Mouse (Mus musculus) erythroblast, adult 5-6 weeks (primary cell): Measurements from ENCODE around the gene Vcpkmt. TPM values are rescaled to one million over a fixed set of nuclear protein-coding genes. Genes with fewer than 3 reads are reported as not detected.

Experiments
- ATAC-seq: replicated peaks from 2 replicates; pipeline ENCODE4 v1.8.0; 2016; ENCODE audit warnings: moderate number of reproducible peaks, mild to moderate bottlenecking, moderate TSS enrichment, inconsistent platforms; ENCODE audit not compliant: poor library complexity, low FRiP score, severe bottlenecking
- total RNA-seq, 2 experiments: library from RNA; stranded (forward) in 1 of 2; stranded (reverse) in 1 of 2; fragments of 150-400 nt in 1 of 2; fragments of 200-764, 138-1000 nt in 1 of 2; gene quantifications; 2 replicates each; pipeline versions ENCODE4 v1.2.3 to v1.2.4; 2015 to 2017; ENCODE audit warnings: low replicate concordance in 2 of 2

Gene Vcpkmt
- total RNA-seq, 2 experiments from 2014 or later: 0.51 to 16.3 TPM

DNA sequence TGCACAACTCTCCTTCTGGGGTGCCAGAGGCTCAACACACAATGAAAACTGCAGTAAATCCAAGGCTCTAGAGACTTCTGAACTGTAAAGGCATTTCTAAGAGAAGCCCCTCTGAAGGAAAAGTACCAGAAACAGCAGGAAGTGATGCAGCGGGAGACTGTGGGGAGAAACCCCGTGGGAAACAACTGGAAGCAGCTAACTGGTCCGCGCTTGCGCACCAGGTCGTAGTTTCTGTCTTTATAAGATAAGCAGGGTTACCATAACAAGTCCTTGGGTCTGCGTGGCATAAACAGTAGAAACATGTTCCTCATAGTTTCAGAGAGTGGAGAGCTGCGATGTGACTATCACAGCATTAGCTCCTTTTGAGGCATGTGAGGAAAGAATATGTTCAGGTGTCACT is 41.2 kb downstream of the Vcpkmt start:
- ATAC-seq: 0 out of 2 replicates have a peak, but pooled peaks have one; percentile 32

- no peak for ATAC-seq
These were observed 43.5 kb downstream of the Vcpkmt start for GRCm38 (mm10) chr12:69539353-69539752.

DNA sequence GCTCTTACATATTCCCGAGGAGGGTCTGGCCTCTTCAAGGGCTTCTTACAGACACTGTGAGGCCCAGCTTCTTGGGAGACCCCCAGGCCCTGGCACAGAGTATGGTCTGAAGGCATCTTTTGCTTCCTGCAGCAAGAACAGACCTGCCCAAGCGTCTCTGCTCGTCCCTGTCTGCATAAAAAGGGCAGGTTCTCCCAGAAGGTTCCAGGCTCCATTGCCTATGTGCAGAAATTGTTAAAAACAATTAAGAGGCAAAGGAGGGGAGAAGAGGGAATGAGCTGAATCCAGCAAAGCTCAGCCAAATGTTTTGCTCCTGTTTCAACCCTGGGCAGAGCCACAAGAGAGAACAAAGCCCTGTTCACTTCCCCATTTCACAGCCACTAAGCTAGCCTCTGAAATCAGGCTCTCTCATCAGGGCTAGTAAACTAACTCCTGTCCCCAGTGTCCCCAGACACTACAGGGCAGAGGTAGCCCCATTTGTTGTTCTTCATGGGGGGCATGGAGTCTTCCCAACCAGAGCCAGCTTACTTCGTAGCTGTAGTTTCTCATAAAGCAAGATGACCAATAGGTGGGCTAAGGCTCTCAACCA is 44.4 kb downstream of the Vcpkmt start:
- no peak for ATAC-seq

DNA sequence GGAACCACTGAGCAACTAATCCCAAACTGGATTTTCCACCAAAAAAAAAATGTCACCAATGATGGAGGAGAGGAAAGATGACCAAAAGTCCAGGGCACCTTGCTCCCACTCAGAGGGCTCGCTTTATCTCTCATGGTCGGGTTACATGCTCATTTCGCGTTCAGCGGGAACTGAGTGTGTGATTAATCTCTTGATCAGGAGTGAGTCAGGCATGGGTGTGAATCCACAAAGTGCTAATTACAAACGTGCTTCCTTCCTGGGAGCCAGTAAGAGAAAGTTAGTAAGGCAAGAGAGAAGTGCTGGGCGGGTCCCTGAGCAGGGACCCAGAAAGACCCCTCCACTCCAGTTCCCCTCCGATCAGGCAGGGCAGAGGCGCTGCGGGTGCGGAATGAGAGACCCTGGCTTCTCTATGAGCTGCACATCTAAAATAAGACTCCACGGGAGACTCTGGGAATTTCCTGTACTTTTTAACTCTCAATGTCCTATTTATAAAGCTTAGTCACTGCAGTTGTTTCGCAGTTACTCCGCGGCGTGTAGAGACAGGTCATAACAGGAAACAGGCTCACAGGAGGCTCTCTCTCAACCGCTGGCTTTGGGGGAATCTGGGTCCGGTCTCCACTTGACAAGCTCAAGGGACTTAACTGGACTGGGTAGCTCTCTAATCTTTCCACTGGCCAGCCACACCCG is 45.0 kb downstream of the Vcpkmt start:
- ATAC-seq: peak; percentile 29; the same call in 1 of the 2 replicates

- no peak for ATAC-seq
These were observed 45.6 kb downstream of the Vcpkmt start for GRCm38 (mm10) chr12:69537243-69537674.

DNA sequence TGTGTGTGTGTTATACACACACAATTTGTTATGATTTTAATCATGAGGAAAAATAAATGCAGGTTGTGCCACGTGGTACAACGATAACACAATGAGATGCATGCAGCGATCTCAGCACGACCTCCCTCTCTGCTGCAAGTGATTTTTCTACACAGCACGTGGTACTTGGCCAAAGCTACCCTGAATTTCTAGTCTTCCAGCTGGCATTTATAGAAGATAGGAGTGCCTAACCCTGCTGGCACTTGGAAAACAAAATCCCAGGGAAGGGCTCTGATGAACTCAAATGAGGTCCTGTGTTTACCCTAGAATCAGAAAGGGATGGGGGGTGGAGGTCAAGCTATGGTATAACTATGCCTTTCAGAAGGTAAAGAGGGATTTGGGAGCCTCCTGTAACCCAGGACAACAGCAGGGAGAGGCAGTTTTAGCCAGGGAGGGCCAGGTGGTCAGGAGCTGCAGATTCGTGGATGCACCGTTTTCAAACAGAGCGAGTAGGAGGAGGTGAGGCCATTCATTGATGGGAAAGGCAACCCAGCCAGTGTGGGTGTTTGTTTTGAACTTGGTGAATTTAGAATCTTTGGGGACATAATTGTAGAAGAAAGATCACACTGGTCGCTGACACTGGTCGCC is 46.1 kb downstream of the Vcpkmt start:
- ATAC-seq: no peak

GRCm38 (mm10) chr12:69533237-69533636 is 49.6 kb downstream of the Vcpkmt start:
- ATAC-seq: no peak

GRCm38 (mm10) chr12:69532530-69532929 is 50.3 kb downstream of the Vcpkmt start:
- no peak for ATAC-seq

- ATAC-seq: no peak
These were observed 50.7 kb downstream of the Vcpkmt start for GRCm38 (mm10) chr12:69532091-69532490.

DNA sequence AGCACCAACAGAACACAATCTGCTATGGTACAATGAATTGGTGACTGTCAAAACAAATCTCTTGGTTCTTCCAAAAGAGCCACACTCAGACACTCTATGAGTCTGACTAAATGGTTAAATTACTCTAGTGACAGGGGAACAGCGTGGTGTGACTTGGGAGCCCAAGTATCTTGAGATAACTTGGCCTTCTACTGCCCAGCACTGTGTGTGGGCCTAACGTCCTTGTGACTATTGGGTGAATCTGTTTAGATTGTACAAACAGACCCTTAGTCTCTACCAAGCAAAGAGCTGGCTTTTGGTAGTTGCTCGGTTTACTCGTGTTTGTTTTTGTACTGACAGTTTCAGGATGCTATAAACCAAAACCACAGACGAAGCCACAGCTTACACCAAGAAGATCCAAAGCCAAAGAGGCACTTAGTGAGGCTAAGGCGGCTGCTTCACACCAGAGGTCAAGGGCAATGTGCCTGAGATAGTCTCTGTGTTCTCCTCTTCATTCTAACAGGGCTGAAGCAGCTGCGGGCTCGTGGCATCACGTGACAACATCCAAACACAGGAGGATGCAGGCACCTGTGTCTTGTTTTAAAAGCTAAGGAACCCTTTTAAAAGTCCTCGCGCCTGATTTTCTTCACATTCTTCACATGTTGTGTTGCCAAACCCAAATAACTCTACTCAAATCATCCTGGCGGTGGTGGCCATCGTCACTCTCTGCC is 53.0 kb downstream of the Vcpkmt start:
- ATAC-seq: no peak

DNA sequence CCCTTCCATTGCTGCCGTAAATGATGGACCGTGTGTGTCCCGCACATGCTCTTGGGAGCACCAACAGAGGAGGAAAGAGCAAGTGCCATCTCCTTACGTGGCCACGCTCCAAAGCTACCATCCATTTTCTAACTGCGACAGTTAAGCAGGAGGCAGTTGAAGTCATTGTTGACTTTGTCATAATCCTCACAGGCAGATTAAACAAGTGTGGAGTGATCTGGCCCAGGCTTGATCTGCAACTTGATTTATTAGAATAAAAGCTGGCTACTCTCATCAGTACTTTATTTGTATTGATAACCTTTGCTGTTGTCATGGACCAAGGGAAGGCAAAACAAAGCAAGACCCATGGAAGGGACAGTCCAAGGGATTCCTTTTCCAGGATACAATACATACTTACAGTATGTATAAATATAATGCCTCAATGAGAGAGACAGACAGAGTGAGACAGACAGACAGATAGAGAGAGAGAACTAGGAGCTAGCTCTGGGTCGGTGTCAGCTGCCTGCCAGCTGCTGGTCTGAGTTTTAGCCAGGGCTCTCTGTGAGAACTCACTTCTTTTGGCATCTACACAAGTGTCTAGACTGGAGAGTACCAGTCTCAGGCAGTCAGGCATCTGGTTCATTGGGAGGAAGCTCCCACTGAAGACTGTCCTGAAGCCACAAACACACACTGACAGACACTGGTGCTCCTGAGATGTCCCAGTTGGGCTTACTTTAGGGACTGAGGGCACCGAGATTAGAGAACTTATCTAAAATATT is 54.4 kb downstream of the Vcpkmt start:
- ATAC-seq: no peak

Other genes starting within 250 kb of the Vcpkmt start
- gene Nemf, start 225.9 kb downstream of the Vcpkmt start, total RNA-seq (2015; ENCODE audit: low replicate concordance): 55.8 and 64.0 TPM in 2 replicates
- gene Nemf, start 225.9 kb downstream of the Vcpkmt start, total RNA-seq (2017; ENCODE audit: low replicate concordance): 73.7 and 120 TPM in 2 replicates
- gene Arf6, start 210.9 kb downstream of the Vcpkmt start, total RNA-seq (2015; ENCODE audit: low replicate concordance): 21.1 and 28.2 TPM in 2 replicates
- gene Arf6, start 210.9 kb downstream of the Vcpkmt start, total RNA-seq (2017; ENCODE audit: low replicate concordance): 36.5 and 49.0 TPM in 2 replicates
- not detected in 2 replicates for gene Gm9887, start 210.6 kb downstream of the Vcpkmt start, total RNA-seq (2015; ENCODE audit: low replicate concordance)
- not detected in 2 replicates for gene Gm9887, start 210.6 kb downstream of the Vcpkmt start, total RNA-seq (2017; ENCODE audit: low replicate concordance)
- gene Sos2, start 98.8 kb upstream of the Vcpkmt start, total RNA-seq (2015; ENCODE audit: low replicate concordance): 20.7 and 31.3 TPM in 2 replicates
- gene Sos2, start 98.8 kb upstream of the Vcpkmt start, total RNA-seq (2017; ENCODE audit: low replicate concordance): 13.5 and 14.3 TPM in 2 replicates
- 2.3 and 7.7 TPM in 2 replicates for gene L2hgdh, start 141.8 kb upstream of the Vcpkmt start, total RNA-seq (2015; ENCODE audit: low replicate concordance)
- 3.3 and 3.9 TPM in 2 replicates for gene L2hgdh, start 141.8 kb upstream of the Vcpkmt start, total RNA-seq (2017; ENCODE audit: low replicate concordance)
- gene Atp5s, start 141.9 kb upstream of the Vcpkmt start, total RNA-seq (2015; ENCODE audit: low replicate concordance): 15.5 and 47.3 TPM in 2 replicates
- gene Atp5s, start 141.9 kb upstream of the Vcpkmt start, total RNA-seq (2017; ENCODE audit: low replicate concordance): 11.7 and 15.2 TPM in 2 replicates
- 43.6 and 51.4 TPM in 2 replicates for gene Cdkl1, start 208.2 kb upstream of the Vcpkmt start, total RNA-seq (2015; ENCODE audit: low replicate concordance)
- 86.7 and 87.6 TPM in 2 replicates for gene Cdkl1, start 208.2 kb upstream of the Vcpkmt start, total RNA-seq (2017; ENCODE audit: low replicate concordance)